Mouse (Mus musculus): ENCODE results near the gene Gdf11. TPM values are rescaled to one million over a fixed set of nuclear protein-coding genes. Genes with fewer than 3 reads are reported as not detected.
A peak's percentile ranks its signal among the peaks of the same experiment; 100 is the strongest.

The Gdf11 gene
- polyA plus RNA-seq, 1 experiment, result 3.6 TPM

- WGBS, result 76% methylated on average over 2 of the region's 2 CpGs
- Histone ChIP-seq H3K27ac (ENCODE audit: control insufficient read depth, insufficient read depth, low read depth, low read length, poor library complexity) (no peak overlapping the region), H3K4me3 (replicated peaks; ENCODE audit: control insufficient read depth, low read depth, low read length) (no peak overlapping the region), H3K4me1 (ENCODE audit: control insufficient read depth, insufficient read depth, low read length) (peaks cover 3% of the 10 kb centered on the region; the same call in 1 of the 2 replicates)
- TF ChIP-seq POLR2A (IDR thresholded peaks at IDR 0.05; ENCODE audit: borderline replicate concordance, control insufficient read depth, low read depth, low read length) (no peak), CTCF (IDR thresholded peaks at IDR 0.05; ENCODE audit: control insufficient read depth, insufficient read depth, low read length) (no peak)
Measured at GRCm38 (mm10) chr10:128915550-128915949, 24.0 kb upstream of the Gdf11 start.

DNA sequence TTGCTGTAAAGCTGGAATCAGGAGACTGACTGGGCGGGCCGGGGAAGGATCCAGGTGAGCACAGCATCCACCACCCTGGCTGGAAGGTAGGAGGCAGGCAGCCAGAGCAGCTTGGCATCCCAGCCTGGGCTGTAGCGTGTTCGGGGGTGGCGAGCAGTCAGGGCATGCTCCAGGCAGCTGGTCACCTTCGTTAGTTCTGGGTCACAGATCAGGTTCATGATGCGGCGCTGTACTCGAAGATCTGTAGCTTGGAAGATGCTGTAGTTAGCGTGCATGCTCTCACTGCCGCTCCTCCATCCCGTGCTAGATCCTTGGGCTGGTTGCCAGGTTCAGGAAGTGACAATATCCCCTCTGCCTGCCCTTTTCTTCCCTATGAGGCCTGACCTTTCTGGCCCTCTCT is 22.2 kb upstream of the Gdf11 start:
- Histone ChIP-seq H3K27ac (ENCODE audit: control insufficient read depth, insufficient read depth, low read depth, low read length, poor library complexity) (no peak overlapping the region), H3K4me1 (ENCODE audit: control insufficient read depth, insufficient read depth, low read length) (peaks cover 3% of the 10 kb centered on the region; the same call in 1 of the 2 replicates), H3K4me3 (replicated peaks; ENCODE audit: control insufficient read depth, low read depth, low read length) (no peak overlapping the region)
- WGBS, result 89% methylated on average over 12 of the region's 12 CpGs
- TF ChIP-seq POLR2A (IDR thresholded peaks at IDR 0.05; ENCODE audit: borderline replicate concordance, control insufficient read depth, low read depth, low read length), result no peak
- no peak for TF ChIP-seq CTCF (IDR thresholded peaks at IDR 0.05; ENCODE audit: control insufficient read depth, insufficient read depth, low read length)

DNA sequence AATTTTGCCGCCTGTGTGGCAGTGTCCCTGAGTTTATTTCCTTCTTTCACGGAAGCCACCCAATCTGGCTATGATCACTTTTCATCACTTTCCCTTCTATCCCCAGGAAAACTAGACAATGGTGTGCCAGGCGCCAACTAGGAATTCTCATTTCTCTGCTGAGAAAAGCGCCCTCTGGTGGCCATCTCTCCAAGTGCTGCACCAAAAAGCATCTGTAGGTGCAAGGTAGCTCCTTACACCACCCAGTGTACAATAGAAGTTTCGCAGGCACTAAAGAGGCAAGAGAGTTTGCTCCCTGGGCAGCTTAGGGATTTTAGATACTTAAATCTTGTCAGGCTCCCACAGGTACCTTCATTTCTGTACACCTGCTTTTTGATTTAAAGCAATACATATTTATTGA is 21.7 kb upstream of the Gdf11 start:
- peaks cover 3% of the 10 kb centered on the region; the same call in 1 of the 2 replicates for H3K4me1 ChIP-seq (ENCODE audit: control insufficient read depth, insufficient read depth, low read length)
- H3K27ac ChIP-seq (ENCODE audit: control insufficient read depth, insufficient read depth, low read depth, low read length, poor library complexity), result no peak overlapping the region
- no peak overlapping the region for H3K4me3 ChIP-seq (replicated peaks; ENCODE audit: control insufficient read depth, low read depth, low read length)
- TF ChIP-seq CTCF (IDR thresholded peaks at IDR 0.05; ENCODE audit: control insufficient read depth, insufficient read depth, low read length) (peak; percentile 93), POLR2A (IDR thresholded peaks at IDR 0.05; ENCODE audit: borderline replicate concordance, control insufficient read depth, low read depth, low read length) (no peak)
- WGBS, result 19% methylated on average over 5 of the region's 5 CpGs

DNA sequence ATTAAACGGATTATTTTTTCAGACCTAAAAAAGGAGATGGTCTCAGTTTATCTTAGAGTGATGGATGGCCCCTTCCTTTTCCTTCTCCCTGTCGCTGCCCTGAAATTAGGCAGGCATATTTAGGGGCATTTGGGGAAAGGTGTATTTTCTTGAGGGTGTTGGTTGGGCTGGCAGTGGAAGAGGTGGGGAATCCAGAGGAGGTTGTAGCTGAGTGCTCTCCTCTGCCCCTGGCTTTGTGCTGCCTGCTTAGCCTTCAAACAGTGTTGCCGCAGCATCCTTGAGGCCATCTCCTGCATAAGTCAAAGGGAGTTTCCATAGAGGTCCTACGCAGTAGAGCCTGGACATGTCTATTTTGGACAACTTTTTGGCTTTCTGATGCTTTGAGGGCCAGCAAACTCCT is 21.3 kb upstream of the Gdf11 start:
- TF ChIP-seq POLR2A (IDR thresholded peaks at IDR 0.05; ENCODE audit: borderline replicate concordance, control insufficient read depth, low read depth, low read length), result no peak
- TF ChIP-seq CTCF (IDR thresholded peaks at IDR 0.05; ENCODE audit: control insufficient read depth, insufficient read depth, low read length), result no peak
- peaks cover 3% of the 10 kb centered on the region; the same call in 1 of the 2 replicates for H3K4me1 ChIP-seq (ENCODE audit: control insufficient read depth, insufficient read depth, low read length)
- 76% methylated on average over 4 of the region's 4 CpGs for WGBS

GRCm38 (mm10) chr10:128912268-128912667 is 20.8 kb upstream of the Gdf11 start:
- Histone ChIP-seq H3K27ac (ENCODE audit: control insufficient read depth, insufficient read depth, low read depth, low read length, poor library complexity) (no peak overlapping the region), H3K4me1 (ENCODE audit: control insufficient read depth, insufficient read depth, low read length) (peaks cover 3% of the 10 kb centered on the region; the same call in 1 of the 2 replicates), H3K4me3 (replicated peaks; ENCODE audit: control insufficient read depth, low read depth, low read length) (no peak overlapping the region)
- TF ChIP-seq POLR2A (IDR thresholded peaks at IDR 0.05; ENCODE audit: borderline replicate concordance, control insufficient read depth, low read depth, low read length), result no peak
- TF ChIP-seq CTCF (IDR thresholded peaks at IDR 0.05; ENCODE audit: control insufficient read depth, insufficient read depth, low read length), result no peak
- 88% methylated on average over 4 of the region's 4 CpGs for WGBS

More for the DNA sequence above, 21.3 kb upstream of the Gdf11 start:
- Histone ChIP-seq H3K27ac (ENCODE audit: control insufficient read depth, insufficient read depth, low read depth, low read length, poor library complexity) (no peak overlapping the region), H3K4me3 (replicated peaks; ENCODE audit: control insufficient read depth, low read depth, low read length) (no peak overlapping the region)

GRCm38 (mm10) chr10:128911430-128911829 is 19.9 kb upstream of the Gdf11 start:
- Histone ChIP-seq H3K4me3 (replicated peaks; ENCODE audit: control insufficient read depth, low read depth, low read length) (peak overlapping the region; percentile 61), H3K27ac (ENCODE audit: control insufficient read depth, insufficient read depth, low read depth, low read length, poor library complexity) (peak overlapping the region; percentile 95), H3K4me1 (ENCODE audit: control insufficient read depth, insufficient read depth, low read length) (peaks cover 3% of the 10 kb centered on the region; the same call in 1 of the 2 replicates)
- no peak for TF ChIP-seq POLR2A (IDR thresholded peaks at IDR 0.05; ENCODE audit: borderline replicate concordance, control insufficient read depth, low read depth, low read length)
- 34% methylated on average over 6 of the region's 6 CpGs for WGBS

GRCm38 (mm10) chr10:128910066-128910841 is 18.7 kb upstream of the Gdf11 start:
- Histone ChIP-seq H3K4me3 (replicated peaks; ENCODE audit: control insufficient read depth, low read depth, low read length) (peak overlapping the region; percentile 69), H3K4me1 (ENCODE audit: control insufficient read depth, insufficient read depth, low read length) (peaks cover 3% of the 10 kb centered on the region; the same call in 1 of the 2 replicates), H3K27ac (ENCODE audit: control insufficient read depth, insufficient read depth, low read depth, low read length, poor library complexity) (peak overlapping the region; percentile 95)
- 1% methylated on average over 62 of the region's 66 CpGs for WGBS
- peak; percentile 30; the same call in 1 of the 2 replicates for TF ChIP-seq POLR2A (IDR thresholded peaks at IDR 0.05; ENCODE audit: borderline replicate concordance, control insufficient read depth, low read depth, low read length)
- TF ChIP-seq CTCF (IDR thresholded peaks at IDR 0.05; ENCODE audit: control insufficient read depth, insufficient read depth, low read length), result no peak

DNA sequence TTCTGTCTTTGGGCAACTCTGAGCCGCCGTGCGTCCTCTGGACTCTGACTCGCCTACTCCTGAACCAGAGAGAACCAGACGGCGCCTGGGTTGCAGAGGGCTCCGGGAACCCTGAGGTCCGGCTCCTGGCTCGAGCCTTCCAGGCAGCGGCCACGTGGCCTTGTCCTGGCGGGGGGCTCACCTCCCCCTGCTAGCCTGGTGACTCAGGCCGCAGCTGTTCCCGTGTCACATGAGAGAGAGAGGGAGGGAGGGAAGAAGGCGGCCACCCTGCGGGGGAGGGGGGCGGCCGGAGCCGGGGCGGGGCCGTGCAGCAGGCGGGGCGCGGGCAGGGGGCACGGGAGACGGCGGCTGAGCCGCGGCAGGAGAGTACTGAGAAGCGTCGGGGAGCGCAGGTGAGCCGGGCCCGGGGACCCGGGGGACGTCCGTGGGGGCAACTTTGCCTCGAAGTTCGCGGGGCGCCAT is 18.1 kb upstream of the Gdf11 start:
- H3K4me3 ChIP-seq (replicated peaks; ENCODE audit: control insufficient read depth, low read depth, low read length), result peak overlapping the region; percentile 69
- peak; percentile 29; the same call in 1 of the 2 replicates for TF ChIP-seq POLR2A (IDR thresholded peaks at IDR 0.05; ENCODE audit: borderline replicate concordance, control insufficient read depth, low read depth, low read length)
- no peak for TF ChIP-seq CTCF (IDR thresholded peaks at IDR 0.05; ENCODE audit: control insufficient read depth, insufficient read depth, low read length)
- H3K27ac ChIP-seq (ENCODE audit: control insufficient read depth, insufficient read depth, low read depth, low read length, poor library complexity), result peak overlapping the region; percentile 95
- peaks cover 3% of the 10 kb centered on the region; the same call in 1 of the 2 replicates for H3K4me1 ChIP-seq (ENCODE audit: control insufficient read depth, insufficient read depth, low read length)
- 1% methylated on average over 39 of the region's 41 CpGs for WGBS
